Mouse (Mus musculus): Measurements from ENCODE around the gene Ccm2l. TPM values are rescaled to one million over a fixed set of nuclear protein-coding genes. Genes with fewer than 3 reads are reported as not detected.

The Ccm2l gene
- polyA plus RNA-seq (2016; fragmentation: Nextera tagmentation; extraction: Ambion mirVana): 0.83 and 0.84 TPM in 2 replicates

- peaks cover 13% of the 10 kb centered on the region; the same call in 1 of the 2 replicates for H3K4me1 ChIP-seq
- WGBS: 51% methylated on average over 12 of the region's 12 CpGs
- no peak for DNase-seq (ENCODE audit: extremely low spot score, low spot score)
- no peak within 1 kb of the TSS; the same call in 1 of the 2 replicates for H3K27ac ChIP-seq
- H3K27me3 ChIP-seq (ENCODE audit: poor library complexity, severe bottlenecking): peaks cover 52% of the 10 kb centered on the region
- no peak within 1 kb of the TSS; the same call in 1 of the 2 replicates for H3K4me3 ChIP-seq
- no peaks in the 10 kb centered on the region for H3K9me3 ChIP-seq
- H3K36me3 ChIP-seq (replicated peaks): no peaks in the 10 kb centered on the region
Observed at GRCm38 (mm10) chr2:153065747-153066508, at the start of gene Ccm2l. Gene Ccm2l (plus strand): TSS chr2:153065955.

GRCm38 (mm10) chr2:153016786-153017185 is 49.0 kb upstream of the Ccm2l start:
- no peaks in the 10 kb centered on the region for H3K9me3 ChIP-seq
- H3K4me3 ChIP-seq: no peak overlapping the region
- H3K27me3 ChIP-seq (ENCODE audit: poor library complexity, severe bottlenecking): peaks cover 29% of the 10 kb centered on the region
- WGBS: 55% methylated on average over 5 of the region's 5 CpGs
- H3K4me1 ChIP-seq: peaks cover 22% of the 10 kb centered on the region
- no peak overlapping the region for H3K27ac ChIP-seq
- DNase-seq (ENCODE audit: extremely low spot score, low spot score): no peak
- H3K36me3 ChIP-seq (replicated peaks): peaks cover 22% of the 10 kb centered on the region

- DNase-seq (ENCODE audit: extremely low spot score, low spot score): no peak
- Histone ChIP-seq H3K27ac (no peak overlapping the region), H3K27me3 (ENCODE audit: poor library complexity, severe bottlenecking) (peaks cover 29% of the 10 kb centered on the region), H3K4me3 (no peak overlapping the region), H3K9me3 (no peaks in the 10 kb centered on the region), H3K4me1 (peaks cover 13% of the 10 kb centered on the region), H3K36me3 (replicated peaks) (no peaks in the 10 kb centered on the region)
- 89% methylated on average over 3 of the region's 3 CpGs for WGBS
Observed at GRCm38 (mm10) chr2:153019355-153019754, 46.4 kb upstream of the Ccm2l start.

- H3K27me3 ChIP-seq (ENCODE audit: poor library complexity, severe bottlenecking): peaks cover 24% of the 10 kb centered on the region
- DNase-seq (ENCODE audit: extremely low spot score, low spot score): no peak
- no peak overlapping the region for H3K27ac ChIP-seq
- H3K36me3 ChIP-seq (replicated peaks): no peaks in the 10 kb centered on the region
- 65% methylated on average over 3 of the region's 3 CpGs for WGBS
- no peaks in the 10 kb centered on the region for H3K9me3 ChIP-seq
- no peak overlapping the region for H3K4me3 ChIP-seq
- 0 out of 2 replicates have a peak, but pooled peaks cover 3% of the 10 kb centered on the region for H3K4me1 ChIP-seq
Observed at GRCm38 (mm10) chr2:153021163-153021562, 44.6 kb upstream of the Ccm2l start.

- no peak overlapping the region for H3K27ac ChIP-seq
- H3K36me3 ChIP-seq (replicated peaks): no peaks in the 10 kb centered on the region
- no peak for DNase-seq (ENCODE audit: extremely low spot score, low spot score)
- H3K9me3 ChIP-seq: no peaks in the 10 kb centered on the region
- H3K4me1 ChIP-seq: 0 out of 2 replicates have a peak, but pooled peaks cover 3% of the 10 kb centered on the region
- peaks cover 7% of the 10 kb centered on the region; the same call in 1 of the 2 replicates for H3K27me3 ChIP-seq (ENCODE audit: poor library complexity, severe bottlenecking)
- no peak overlapping the region for H3K4me3 ChIP-seq
- 71% methylated on average over 4 of the region's 4 CpGs for WGBS
Observed at GRCm38 (mm10) chr2:153022855-153023254, 42.9 kb upstream of the Ccm2l start.

- no peak overlapping the region for H3K27ac ChIP-seq
- DNase-seq (ENCODE audit: extremely low spot score, low spot score): no peak
- no peaks in the 10 kb centered on the region for H3K9me3 ChIP-seq
- 81% methylated on average over 7 of the region's 7 CpGs for WGBS
- H3K36me3 ChIP-seq (replicated peaks): no peaks in the 10 kb centered on the region
- no peak overlapping the region for H3K4me3 ChIP-seq
- H3K4me1 ChIP-seq: peaks cover under 1% of the 10 kb centered on the region
- peaks cover 22% of the 10 kb centered on the region for H3K27me3 ChIP-seq (ENCODE audit: poor library complexity, severe bottlenecking)
Observed at GRCm38 (mm10) chr2:153026052-153026451, 39.7 kb upstream of the Ccm2l start.

GRCm38 (mm10) chr2:153027501-153027900 is 38.3 kb upstream of the Ccm2l start:
- H3K9me3 ChIP-seq: no peaks in the 10 kb centered on the region
- WGBS: 67% methylated on average over 4 of the region's 4 CpGs

GRCm38 (mm10) chr2:153030422-153030821 is 35.3 kb upstream of the Ccm2l start:
- H3K27ac ChIP-seq: no peak overlapping the region
- no peak for DNase-seq (ENCODE audit: extremely low spot score, low spot score)
- no peaks in the 10 kb centered on the region for H3K9me3 ChIP-seq
- no peak overlapping the region for H3K4me3 ChIP-seq
- H3K4me1 ChIP-seq: peaks cover 20% of the 10 kb centered on the region
- no peaks in the 10 kb centered on the region for H3K36me3 ChIP-seq (replicated peaks)
- WGBS: 41% methylated on average over 4 of the region's 4 CpGs
- peaks cover 60% of the 10 kb centered on the region for H3K27me3 ChIP-seq (ENCODE audit: poor library complexity, severe bottlenecking)

More at GRCm38 (mm10) chr2:153027501-153027900, 38.3 kb upstream of the Ccm2l start:
- Histone ChIP-seq H3K27me3 (ENCODE audit: poor library complexity, severe bottlenecking) (peaks cover 36% of the 10 kb centered on the region), H3K4me3 (no peak overlapping the region), H3K27ac (no peak overlapping the region), H3K4me1 (peaks cover 15% of the 10 kb centered on the region), H3K36me3 (replicated peaks) (no peaks in the 10 kb centered on the region)
- DNase-seq (ENCODE audit: extremely low spot score, low spot score): no peak

- 1% methylated on average over 53 of the region's 54 CpGs for WGBS
- DNase-seq (ENCODE audit: extremely low spot score, low spot score): peak; percentile 25
- peaks cover 65% of the 10 kb centered on the region for H3K27me3 ChIP-seq (ENCODE audit: poor library complexity, severe bottlenecking)
Observed at GRCm38 (mm10) chr2:153031126-153032082, 34.4 kb upstream of the Ccm2l start, which contains the start of gene Xkr7. Gene Xkr7 (plus strand): TSS chr2:153031852.

GRCm38 (mm10) chr2:153032083-153032842 is 33.5 kb upstream of the Ccm2l start:
- Histone ChIP-seq H3K36me3 (replicated peaks) (no peaks in the 10 kb centered on the region), H3K4me3 (peak overlapping the region; percentile 64), H3K27ac (no peak overlapping the region), H3K4me1 (peaks cover 20% of the 10 kb centered on the region), H3K9me3 (no peaks in the 10 kb centered on the region), H3K27me3 (ENCODE audit: poor library complexity, severe bottlenecking) (peaks cover 67% of the 10 kb centered on the region)
- 2% methylated on average over 50 of the region's 58 CpGs for WGBS
- peak; percentile 90 for DNase-seq (ENCODE audit: extremely low spot score, low spot score)

More at GRCm38 (mm10) chr2:153031126-153032082, 34.4 kb upstream of the Ccm2l start, which contains the start of gene Xkr7:
- Histone ChIP-seq H3K4me1 (peaks cover 20% of the 10 kb centered on the region), H3K9me3 (no peaks in the 10 kb centered on the region), H3K4me3 (peak within 1 kb of the TSS; percentile 64), H3K36me3 (replicated peaks) (no peaks in the 10 kb centered on the region), H3K27ac (no peak within 1 kb of the TSS)

- Histone ChIP-seq H3K4me1 (peaks cover 20% of the 10 kb centered on the region), H3K36me3 (replicated peaks) (no peaks in the 10 kb centered on the region), H3K27me3 (ENCODE audit: poor library complexity, severe bottlenecking) (peaks cover 71% of the 10 kb centered on the region), H3K27ac (no peak overlapping the region), H3K9me3 (no peaks in the 10 kb centered on the region), H3K4me3 (peak overlapping the region; percentile 64)
- DNase-seq (ENCODE audit: extremely low spot score, low spot score): no peak
- 10% methylated on average over 4 of the region's 4 CpGs for WGBS
Observed at GRCm38 (mm10) chr2:153032973-153033372, 32.8 kb upstream of the Ccm2l start.
